Mouse (Mus musculus): Measurements from ENCODE around the gene Ubtf. TPM values are rescaled to one million over a fixed set of nuclear protein-coding genes. Genes with fewer than 3 reads are reported as not detected.

The Ubtf gene
- polyA plus RNA-seq, 1 experiment from 2014 or later = 82.8 TPM

DNA sequence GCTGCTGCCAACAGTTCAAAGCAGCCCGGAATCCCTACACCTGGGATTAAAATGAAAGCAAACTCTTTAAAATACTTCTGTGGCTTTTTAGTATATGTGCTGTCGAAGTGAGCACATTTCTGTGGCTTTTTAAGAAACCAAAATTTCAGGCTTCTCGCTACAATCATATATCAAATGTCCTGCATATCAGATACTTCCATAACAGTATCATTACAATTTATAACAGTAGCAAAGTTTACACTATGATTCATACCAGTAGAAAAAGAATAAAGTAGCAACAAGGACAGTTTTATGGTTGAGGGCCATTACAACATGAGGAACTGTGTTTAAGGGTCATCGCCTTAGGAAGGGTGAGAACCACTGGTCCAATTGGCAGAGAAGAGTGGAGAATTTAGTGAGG, 21.6 kb upstream of the Ubtf start:
- Histone ChIP-seq H3K4me1 (no peaks in the 10 kb centered on the region), H3K27ac (no peak overlapping the region), H3K9me3 (no peaks in the 10 kb centered on the region), H3K9ac (no peak overlapping the region), H3K27me3 (replicated peaks) (no peaks in the 10 kb centered on the region), H3K36me3 (replicated peaks) (no peaks in the 10 kb centered on the region), H3K4me3 (no peak overlapping the region), H3K4me2 (no peak overlapping the region)
- no peak for ATAC-seq (replicated peaks)
- WGBS = 92% methylated on average over 4 of the region's 4 CpGs

DNA sequence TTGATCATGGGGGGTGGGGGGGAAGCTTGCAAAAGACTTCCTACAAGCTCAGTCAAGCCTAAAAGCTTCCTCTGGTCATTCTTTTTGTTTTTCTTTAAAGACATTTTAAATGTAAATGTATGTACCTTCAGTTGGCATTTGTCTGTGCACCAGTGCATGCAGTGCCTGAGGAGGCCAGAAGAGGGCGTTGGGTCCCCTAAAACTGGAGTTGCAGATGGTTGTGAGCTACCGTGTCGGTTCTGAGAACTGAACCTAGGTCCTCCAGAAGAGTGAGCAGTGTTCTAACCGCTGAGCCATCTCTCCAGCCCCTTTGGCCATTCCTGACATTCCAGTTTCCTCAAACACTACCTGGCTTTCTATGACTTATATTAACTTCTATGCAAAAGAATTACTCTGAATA, 20.1 kb upstream of the Ubtf start:
- Histone ChIP-seq H3K4me1 (0 out of 2 replicates have a peak, but pooled peaks cover 6% of the 10 kb centered on the region), H3K27me3 (replicated peaks) (no peaks in the 10 kb centered on the region), H3K9me3 (no peaks in the 10 kb centered on the region), H3K9ac (no peak overlapping the region), H3K4me3 (no peak overlapping the region), H3K4me2 (no peak overlapping the region), H3K36me3 (replicated peaks) (no peaks in the 10 kb centered on the region), H3K27ac (no peak overlapping the region)
- ATAC-seq (replicated peaks) = no peak
- 64% methylated on average over 4 of the region's 4 CpGs for WGBS

DNA sequence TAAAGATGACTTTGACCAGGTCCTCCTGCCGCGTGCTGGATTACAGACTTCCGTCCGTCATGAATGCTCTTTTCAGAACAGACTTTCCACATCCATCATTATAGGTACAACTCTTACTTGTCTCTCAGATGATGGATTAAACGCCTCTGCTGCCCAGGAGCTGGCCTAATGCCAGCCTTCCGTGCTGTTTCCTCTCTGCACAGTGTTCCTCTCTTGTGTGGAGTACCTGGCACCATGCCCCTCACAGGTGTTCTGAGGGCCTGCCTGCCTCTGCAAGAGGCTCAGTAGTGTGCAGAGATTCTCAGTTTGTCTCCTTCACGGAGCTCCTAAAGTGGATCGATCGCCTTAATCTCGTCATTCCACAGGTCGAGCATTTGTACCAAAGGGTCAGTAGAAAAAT, 19.7 kb upstream of the Ubtf start:
- no peaks in the 10 kb centered on the region for H3K27me3 ChIP-seq (replicated peaks)
- no peak overlapping the region for H3K4me2 ChIP-seq
- H3K4me1 ChIP-seq = 0 out of 2 replicates have a peak, but pooled peaks cover 6% of the 10 kb centered on the region
- H3K36me3 ChIP-seq (replicated peaks) = no peaks in the 10 kb centered on the region
- WGBS = 76% methylated on average over 11 of the region's 11 CpGs
- H3K27ac ChIP-seq = no peak overlapping the region
- ATAC-seq (replicated peaks) = no peak
- no peak overlapping the region for H3K9ac ChIP-seq
- H3K4me3 ChIP-seq = no peak overlapping the region
- no peaks in the 10 kb centered on the region for H3K9me3 ChIP-seq

DNA sequence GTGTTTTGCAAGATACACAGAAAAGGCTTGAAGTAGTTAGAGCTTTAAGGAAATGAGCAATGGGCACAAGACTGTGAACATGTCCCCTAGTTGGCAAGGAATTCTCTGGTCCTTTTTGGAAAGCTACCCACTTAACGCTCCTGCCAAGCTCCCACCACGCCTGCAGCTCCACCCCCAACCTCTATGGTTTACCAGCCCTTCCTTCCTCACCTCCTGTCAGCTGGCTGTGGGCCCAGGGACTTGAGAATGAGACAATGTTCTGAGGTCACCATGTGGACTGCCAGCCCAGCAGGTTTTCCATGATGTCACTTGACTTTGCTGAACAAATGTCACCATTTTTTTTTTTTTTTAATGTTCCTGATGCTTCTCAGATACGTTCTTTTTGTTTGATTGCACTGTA, 19.0 kb upstream of the Ubtf start:
- 53% methylated on average over 3 of the region's 3 CpGs for WGBS
- H3K27ac ChIP-seq = no peak overlapping the region
- 0 out of 2 replicates have a peak, but pooled peaks cover 6% of the 10 kb centered on the region for H3K4me1 ChIP-seq
- H3K36me3 ChIP-seq (replicated peaks) = no peaks in the 10 kb centered on the region
- H3K9ac ChIP-seq = no peak overlapping the region
- no peaks in the 10 kb centered on the region for H3K9me3 ChIP-seq
- H3K27me3 ChIP-seq (replicated peaks) = no peaks in the 10 kb centered on the region
- ATAC-seq (replicated peaks) = no peak
- H3K4me3 ChIP-seq = no peak overlapping the region
- H3K4me2 ChIP-seq = no peak overlapping the region

DNA sequence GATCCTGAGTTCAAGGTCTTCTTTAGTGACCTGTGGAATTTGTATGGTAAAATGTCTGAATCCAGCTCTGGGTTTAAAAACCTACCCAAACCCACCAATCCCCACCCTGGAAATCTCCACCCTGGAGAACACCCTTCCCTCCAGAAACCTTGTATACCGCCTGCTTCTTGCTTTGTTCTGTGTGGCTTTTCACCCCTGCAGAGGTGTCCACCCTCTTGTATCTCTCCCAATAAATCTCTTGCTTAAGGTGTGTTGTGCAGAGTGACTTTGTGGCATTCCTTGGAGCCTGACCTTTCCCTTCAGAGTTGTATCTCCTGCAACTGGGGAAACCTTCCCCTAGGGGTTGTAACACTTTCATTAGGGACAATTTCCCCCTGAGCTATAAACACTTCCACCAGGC, 18.4 kb upstream of the Ubtf start:
- H3K4me1 ChIP-seq = 0 out of 2 replicates have a peak, but pooled peaks cover 6% of the 10 kb centered on the region
- H3K4me2 ChIP-seq = no peak overlapping the region
- no peaks in the 10 kb centered on the region for H3K36me3 ChIP-seq (replicated peaks)
- no peak for ATAC-seq (replicated peaks)
- no peaks in the 10 kb centered on the region for H3K9me3 ChIP-seq
- no peaks in the 10 kb centered on the region for H3K27me3 ChIP-seq (replicated peaks)
- WGBS = 91% methylated on average over 1 of the region's 1 CpGs
- no peak overlapping the region for H3K9ac ChIP-seq
- H3K27ac ChIP-seq = no peak overlapping the region
- H3K4me3 ChIP-seq = no peak overlapping the region

DNA sequence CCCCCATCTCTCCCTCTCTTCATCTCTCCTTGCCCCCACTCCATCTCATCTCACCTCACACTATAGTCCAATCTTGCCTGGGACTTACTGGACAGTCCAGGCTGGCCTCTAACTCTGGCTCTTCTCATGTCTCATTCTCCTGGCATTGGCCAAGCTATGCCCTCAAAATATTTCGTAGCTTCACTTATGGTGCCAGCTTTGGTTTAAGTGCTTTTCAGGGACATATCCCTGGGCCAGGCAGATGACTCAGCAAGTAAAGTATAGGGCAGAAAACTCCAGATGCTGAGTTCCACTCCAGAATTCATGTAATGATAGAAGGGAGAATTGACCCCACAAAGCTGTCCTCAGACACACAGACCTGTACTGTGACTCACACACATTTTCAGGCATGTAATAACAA, 16.6 kb upstream of the Ubtf start:
- 0 out of 2 replicates have a peak, but pooled peaks cover 6% of the 10 kb centered on the region for H3K4me1 ChIP-seq
- no peak overlapping the region for H3K4me3 ChIP-seq
- H3K4me2 ChIP-seq = no peak overlapping the region
- H3K9me3 ChIP-seq = no peaks in the 10 kb centered on the region
- H3K36me3 ChIP-seq (replicated peaks) = no peaks in the 10 kb centered on the region
- WGBS = 74% methylated on average over 1 of the region's 1 CpGs
- H3K9ac ChIP-seq = no peak overlapping the region
- H3K27ac ChIP-seq = no peak overlapping the region
- H3K27me3 ChIP-seq (replicated peaks) = no peaks in the 10 kb centered on the region
- no peak for ATAC-seq (replicated peaks)

DNA sequence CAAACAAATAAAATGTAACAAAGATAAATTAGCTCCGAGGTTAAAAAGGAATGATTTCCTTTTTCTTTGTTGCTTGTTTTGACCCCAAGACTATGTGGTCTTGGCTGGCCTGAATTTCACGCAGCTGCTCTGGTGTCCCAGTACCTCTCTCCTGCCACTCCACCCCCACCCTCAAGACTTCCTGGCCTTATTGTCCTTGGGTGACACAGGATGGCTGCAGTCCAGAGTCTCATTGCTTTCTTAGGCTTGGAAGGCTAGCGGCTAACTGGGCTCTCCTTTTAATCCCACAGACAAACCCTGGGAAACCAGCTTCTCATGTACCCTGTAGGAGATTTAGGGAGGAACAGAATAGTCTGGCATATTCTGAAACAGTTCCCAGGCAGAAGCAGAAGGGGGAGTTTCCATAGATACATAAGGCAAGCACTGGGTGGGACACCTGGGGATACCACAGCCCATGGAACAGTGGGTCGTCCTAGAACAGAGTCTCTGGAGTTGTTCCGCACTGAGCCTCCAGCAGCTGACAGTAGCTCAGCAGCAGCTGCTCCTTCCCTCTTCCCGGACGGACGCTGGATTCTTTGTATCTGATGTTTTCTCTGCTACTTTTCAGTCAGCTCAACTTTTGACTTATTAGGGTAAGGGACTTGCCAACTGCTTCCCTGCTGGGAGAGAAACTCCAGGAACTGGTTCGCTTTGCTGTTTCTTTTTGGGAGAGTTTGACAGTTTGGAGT, 15.6 kb upstream of the Ubtf start:
- Histone ChIP-seq H3K9ac (no peak overlapping the region), H3K4me3 (no peak overlapping the region), H3K4me1 (0 out of 2 replicates have a peak, but pooled peaks cover 6% of the 10 kb centered on the region), H3K27ac (no peak overlapping the region), H3K4me2 (no peak overlapping the region; the same call in 1 of the 2 replicates), H3K9me3 (no peaks in the 10 kb centered on the region), H3K36me3 (replicated peaks) (no peaks in the 10 kb centered on the region), H3K27me3 (replicated peaks) (no peaks in the 10 kb centered on the region)
- 29% methylated on average over 9 of the region's 9 CpGs for WGBS
- no peak for ATAC-seq (replicated peaks)

DNA sequence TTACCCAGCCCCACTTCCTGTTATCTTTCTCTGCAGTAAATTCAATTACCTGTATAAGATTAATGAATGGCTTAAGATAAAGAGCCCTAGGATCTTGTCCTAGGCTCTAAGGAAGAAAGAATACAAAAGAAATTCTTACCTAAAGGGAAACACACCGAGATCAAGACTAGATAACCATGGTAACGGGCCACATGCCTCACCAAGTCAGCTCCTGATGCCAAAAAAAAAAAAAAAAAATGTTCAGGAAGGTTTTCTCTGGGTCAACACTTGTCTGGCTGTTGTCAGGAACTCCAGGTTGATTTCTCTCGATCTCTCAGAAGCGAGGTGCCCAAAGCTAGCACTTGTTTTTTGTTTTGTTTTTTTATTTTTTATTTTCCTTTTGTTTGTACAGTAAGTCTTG, 14.5 kb upstream of the Ubtf start:
- H3K4me3 ChIP-seq = no peak overlapping the region
- WGBS = 57% methylated on average over 4 of the region's 4 CpGs

DNA sequence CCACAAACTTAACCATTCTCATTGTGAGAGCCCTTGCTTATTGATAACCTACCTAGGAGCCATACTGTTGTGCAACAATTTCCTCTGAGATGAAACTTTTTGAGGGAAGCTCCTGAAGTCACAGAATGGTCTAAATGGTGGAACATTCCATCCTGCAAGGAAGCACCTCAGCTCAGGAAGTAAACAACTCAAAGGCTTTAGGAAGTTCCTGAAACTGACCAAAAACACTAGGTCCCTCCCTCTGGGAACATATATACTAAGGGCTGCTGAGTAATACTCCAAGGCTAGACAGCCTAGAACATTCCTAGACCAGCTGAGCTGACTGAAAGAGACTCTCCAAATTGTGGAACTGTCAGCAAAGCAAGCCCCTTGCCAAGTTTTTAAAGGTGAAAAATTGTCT, 13.5 kb upstream of the Ubtf start:
- no peak for ATAC-seq (replicated peaks)
- 0 out of 2 replicates have a peak, but pooled peaks cover 6% of the 10 kb centered on the region for H3K4me1 ChIP-seq
- no peak overlapping the region for H3K27ac ChIP-seq
- no peaks in the 10 kb centered on the region for H3K9me3 ChIP-seq
- no peak overlapping the region for H3K9ac ChIP-seq
- H3K27me3 ChIP-seq (replicated peaks) = no peaks in the 10 kb centered on the region
- H3K36me3 ChIP-seq (replicated peaks) = no peaks in the 10 kb centered on the region
- no peak overlapping the region for H3K4me2 ChIP-seq
- H3K4me3 ChIP-seq = no peak overlapping the region

More for the DNA sequence above, 14.5 kb upstream of the Ubtf start:
- no peaks in the 10 kb centered on the region for H3K27me3 ChIP-seq (replicated peaks)
- no peak overlapping the region for H3K9ac ChIP-seq
- H3K4me1 ChIP-seq = 0 out of 2 replicates have a peak, but pooled peaks cover 6% of the 10 kb centered on the region
- no peak overlapping the region for H3K4me2 ChIP-seq
- no peaks in the 10 kb centered on the region for H3K36me3 ChIP-seq (replicated peaks)
- H3K9me3 ChIP-seq = no peaks in the 10 kb centered on the region
- ATAC-seq (replicated peaks) = no peak
- H3K27ac ChIP-seq = 0 out of 2 replicates have a peak overlapping the region, but pooled peaks have one; percentile 13

DNA sequence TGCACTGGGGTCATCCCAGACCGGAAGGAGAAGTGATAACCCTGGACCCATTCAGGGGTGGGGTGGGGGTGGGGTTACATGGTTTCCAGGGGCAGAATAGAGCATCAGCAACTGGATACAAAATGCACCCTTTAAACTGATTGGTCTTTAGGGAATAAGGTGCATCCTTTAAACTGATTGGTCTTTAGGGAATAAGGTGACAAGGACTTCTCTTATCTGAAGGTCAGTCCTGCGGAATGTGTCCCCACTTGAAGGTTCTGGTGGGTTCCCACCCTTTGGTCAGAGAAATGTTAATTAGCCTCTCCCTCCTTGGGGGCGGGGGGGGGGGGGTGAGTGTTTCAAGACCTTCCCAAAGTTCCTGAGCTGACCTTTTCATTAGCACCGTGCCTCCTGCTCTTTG, 12.3 kb upstream of the Ubtf start:
- ATAC-seq (replicated peaks) = no peak
- Histone ChIP-seq H3K9ac (no peak overlapping the region), H3K36me3 (replicated peaks) (no peaks in the 10 kb centered on the region), H3K27ac (no peak overlapping the region), H3K4me2 (no peak overlapping the region), H3K4me1 (0 out of 2 replicates have a peak, but pooled peaks cover 6% of the 10 kb centered on the region), H3K27me3 (replicated peaks) (no peaks in the 10 kb centered on the region), H3K9me3 (no peaks in the 10 kb centered on the region), H3K4me3 (no peak overlapping the region)
- WGBS = 62% methylated on average over 4 of the region's 4 CpGs

DNA sequence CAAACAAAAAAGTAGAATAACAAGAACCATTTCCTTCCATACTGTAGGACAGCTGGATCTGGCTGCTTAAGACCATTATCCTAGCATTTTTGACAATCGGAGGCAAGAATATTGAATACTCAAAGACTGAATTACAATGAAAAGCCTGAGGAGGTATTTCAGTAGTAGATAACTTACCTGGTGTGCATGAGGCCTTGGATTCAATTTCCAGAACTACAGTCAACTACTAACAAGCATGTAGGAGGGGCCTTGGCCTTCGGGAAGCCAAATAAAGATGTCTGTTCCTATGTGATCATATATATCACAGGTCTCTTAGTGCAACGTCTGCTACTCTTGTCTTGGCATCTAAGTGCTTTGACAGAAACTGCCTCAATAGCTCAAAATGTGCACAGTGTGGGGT, 10.5 kb upstream of the Ubtf start:
- Histone ChIP-seq H3K9me3 (no peaks in the 10 kb centered on the region), H3K4me3 (no peak overlapping the region), H3K9ac (no peak overlapping the region), H3K27me3 (replicated peaks) (no peaks in the 10 kb centered on the region), H3K4me1 (0 out of 2 replicates have a peak, but pooled peaks cover 1% of the 10 kb centered on the region), H3K27ac (no peak overlapping the region), H3K36me3 (replicated peaks) (no peaks in the 10 kb centered on the region), H3K4me2 (no peak overlapping the region)
- 78% methylated on average over 3 of the region's 3 CpGs for WGBS
- no peak for ATAC-seq (replicated peaks)

DNA sequence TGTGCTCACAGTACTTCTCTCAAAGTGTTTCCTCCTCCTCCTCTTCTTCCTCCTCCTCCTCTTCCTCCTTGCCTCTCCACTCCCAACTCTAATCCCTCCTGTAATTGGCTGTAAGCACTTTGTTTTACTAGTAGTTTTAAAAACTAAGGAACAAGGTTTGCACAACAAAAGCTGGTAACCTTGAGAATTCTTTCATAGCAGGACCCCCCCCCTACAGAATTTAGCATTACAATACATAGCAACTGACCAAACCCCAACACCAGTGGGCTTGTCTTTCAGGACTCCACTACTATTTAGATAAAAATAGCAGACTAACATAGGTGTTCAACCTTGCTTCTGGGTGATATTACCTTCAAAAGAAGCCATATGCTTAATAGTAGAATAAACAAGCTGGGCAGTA, 10.0 kb upstream of the Ubtf start:
- Histone ChIP-seq H3K4me3 (no peak overlapping the region), H3K9ac (no peak overlapping the region), H3K4me1 (no peaks in the 10 kb centered on the region), H3K9me3 (no peaks in the 10 kb centered on the region), H3K36me3 (replicated peaks) (no peaks in the 10 kb centered on the region), H3K27me3 (replicated peaks) (no peaks in the 10 kb centered on the region), H3K27ac (no peak overlapping the region), H3K4me2 (no peak overlapping the region)
- ATAC-seq (replicated peaks) = no peak

DNA sequence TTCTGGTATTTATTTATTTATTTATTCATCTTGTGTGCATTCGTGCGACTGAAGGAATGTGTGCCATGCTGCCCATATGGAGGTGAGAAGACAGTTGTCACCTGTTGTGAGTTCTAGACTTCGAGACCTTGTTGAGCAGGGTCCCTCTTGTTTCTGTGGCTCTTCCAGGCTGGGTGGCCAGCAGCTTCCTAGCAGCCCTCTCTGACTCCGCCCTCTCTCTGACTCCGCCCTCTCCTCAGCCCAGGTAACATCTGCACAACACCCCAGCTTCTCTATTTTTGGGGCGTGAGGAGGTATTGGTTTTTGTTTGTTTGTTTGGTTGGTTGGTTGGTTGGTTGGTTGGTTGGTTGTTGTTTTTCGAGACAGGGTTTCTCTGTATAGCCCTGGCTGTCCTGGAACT, 8.3 kb upstream of the Ubtf start:
- WGBS = 81% methylated on average over 7 of the region's 7 CpGs
- H3K9me3 ChIP-seq = no peaks in the 10 kb centered on the region
- no peak overlapping the region for H3K9ac ChIP-seq
- no peak overlapping the region for H3K4me2 ChIP-seq
- no peaks in the 10 kb centered on the region for H3K36me3 ChIP-seq (replicated peaks)
- no peaks in the 10 kb centered on the region for H3K27me3 ChIP-seq (replicated peaks)
- H3K27ac ChIP-seq = no peak overlapping the region
- no peak overlapping the region for H3K4me3 ChIP-seq
- ATAC-seq (replicated peaks) = no peak
- H3K4me1 ChIP-seq = no peaks in the 10 kb centered on the region

All from midbrain, embryonic 15.5 days (tissue).